Mouse (Mus musculus): ENCODE results near the gene Med29.
A peak's percentile ranks its signal among the peaks of the same experiment; 100 is the strongest.

Med29 gene

GRCm38 (mm10) chr7:28375176-28375921 lies 17.2 kb downstream of the Med29 start:
- DNase-seq: peak; percentile 96

- peak in 1 of 2 experiments; percentile 9 for DNase-seq
Observed at GRCm38 (mm10) chr7:28374647-28375046, 17.9 kb downstream of the Med29 start.

- DNase-seq: peak; percentile 18 to 20
Observed at GRCm38 (mm10) chr7:28373891-28374495, 18.5 kb downstream of the Med29 start.

- DNase-seq: peak; percentile 89 to 90
Observed at GRCm38 (mm10) chr7:28373131-28373581, 19.4 kb downstream of the Med29 start.

- DNase-seq: peak; percentile 98 to 100
Observed at GRCm38 (mm10) chr7:28372251-28373108, 20.0 kb downstream of the Med29 start, which contains the start of gene Plekhg2. Gene Plekhg2 (minus strand): TSS chr7:28372599.

GRCm38 (mm10) chr7:28371514-28371989 lies 21.0 kb downstream of the Med29 start:
- peak; percentile 66 to 75 for DNase-seq

- DNase-seq: peak in 1 of 2 experiments; percentile 37
Observed at GRCm38 (mm10) chr7:28370977-28371513, 21.5 kb downstream of the Med29 start.

- no peak for DNase-seq
Observed at GRCm38 (mm10) chr7:28370051-28370450, 22.5 kb downstream of the Med29 start.

- DNase-seq: no peak
Observed at GRCm38 (mm10) chr7:28368276-28368920, 24.1 kb downstream of the Med29 start.

GRCm38 (mm10) chr7:28367663-28368275 lies 24.7 kb downstream of the Med29 start:
- no peak for DNase-seq

- no peak for DNase-seq
Observed at GRCm38 (mm10) chr7:28362441-28363060, 30.0 kb downstream of the Med29 start.

GRCm38 (mm10) chr7:28361647-28362341 lies 30.7 kb downstream of the Med29 start:
- peak in 1 of 2 experiments; percentile 13 for DNase-seq

- no peak for DNase-seq
Observed at GRCm38 (mm10) chr7:28360291-28360690, 32.2 kb downstream of the Med29 start.

GRCm38 (mm10) chr7:28359854-28360253 lies 32.7 kb downstream of the Med29 start:
- DNase-seq: peak in 1 of 2 experiments; percentile 14

GRCm38 (mm10) chr7:28358431-28358830 lies 34.1 kb downstream of the Med29 start:
- DNase-seq: no peak

- peak in 1 of 2 experiments; percentile 27 for DNase-seq
Observed at GRCm38 (mm10) chr7:28357984-28358383, 34.5 kb downstream of the Med29 start.

GRCm38 (mm10) chr7:28356981-28357380 lies 35.5 kb downstream of the Med29 start:
- DNase-seq: peak; percentile 58 to 70

GRCm38 (mm10) chr7:28355221-28355620 lies 37.3 kb downstream of the Med29 start:
- no peak for DNase-seq

GRCm38 (mm10) chr7:28354596-28354995 lies 37.9 kb downstream of the Med29 start:
- DNase-seq: no peak

- no peak for DNase-seq
Observed at GRCm38 (mm10) chr7:28354113-28354581, 38.4 kb downstream of the Med29 start.
